Mouse (Mus musculus) brain, embryonic 14.5 days (tissue): ENCODE measurements around the gene Bhlhe40.

Source experiments
- CTCF ChIP-seq: fragments of 200-500 bp; IDR thresholded peaks from 2 replicates; pipeline ENCODE4 v1.5.1; 2012; ENCODE audit warnings: inconsistent platforms, mild to moderate bottlenecking, moderate library complexity, borderline replicate concordance; ENCODE audit not compliant: insufficient read depth, insufficient read length; ENCODE audit errors: extremely low read depth
- POLR2A ChIP-seq: fragments of 200-500 bp; IDR thresholded peaks from 2 replicates; pipeline ENCODE4 v1.6.1; 2012; ENCODE audit warnings: mild to moderate bottlenecking, inconsistent platforms, borderline replicate concordance; ENCODE audit not compliant: poor library complexity, insufficient read depth, insufficient read length, severe bottlenecking; ENCODE audit errors: extremely low read depth

GRCm38 (mm10) chr6:108624915-108625314, 35.5 kb upstream of the Bhlhe40 start:
- TF ChIP-seq POLR2A (no peak), CTCF (no peak)
